Mouse (Mus musculus): ENCODE data around the gene Fat1.

DNA sequence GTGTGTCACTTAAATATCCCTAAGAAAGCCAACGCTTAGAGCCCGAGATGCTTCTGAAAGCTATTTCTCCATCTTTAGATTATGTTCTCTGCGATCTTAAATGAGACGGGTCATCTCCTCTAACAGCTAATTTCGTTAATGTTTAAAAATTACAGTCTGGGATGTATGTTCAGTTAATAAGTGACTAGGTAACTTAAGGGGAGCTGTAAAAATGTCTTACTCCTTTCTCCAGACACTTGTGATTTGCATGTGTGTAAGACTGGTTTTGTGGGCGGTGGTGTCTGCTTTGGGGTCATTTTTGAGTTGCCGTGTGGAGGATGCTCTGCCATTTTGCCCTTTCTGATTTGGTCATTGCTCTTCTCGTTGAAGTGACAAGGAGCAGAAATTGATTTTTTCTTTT is 78.6 kb downstream of the Fat1 start:
- TF ChIP-seq CTCF (IDR thresholded peaks at IDR 0.05; ENCODE audit: control insufficient read depth, insufficient read depth, insufficient read length) = no peak
- no peak for TF ChIP-seq MAX (IDR thresholded peaks at IDR 0.05)
- TF ChIP-seq MYOG (IDR thresholded peaks at IDR 0.05; ENCODE audit: control insufficient read depth, extremely low read depth, insufficient read length) = no peak

All from C2C12 (cell line).